Mouse (Mus musculus): ENCODE measurements around the gene Rnf208. TPM values are rescaled to one million over a fixed set of nuclear protein-coding genes. Genes with fewer than 3 reads are reported as not detected.

Gene Rnf208
- polyA plus RNA-seq, 1 experiment = 8.1 TPM

GRCm38 (mm10) chr2:25238106-25238505, 3.9 kb upstream of the Rnf208 start:
- no peak overlapping the region for H3K4me3 ChIP-seq (ENCODE audit: control insufficient read depth, low read depth, low read length)

GRCm38 (mm10) chr2:25239766-25240165, 2.3 kb upstream of the Rnf208 start:
- H3K4me3 ChIP-seq (ENCODE audit: control insufficient read depth, low read depth, low read length) = no peak overlapping the region
- H3K27me3 ChIP-seq (ENCODE audit: control insufficient read depth, insufficient read depth, low read length) = no peaks in the 10 kb centered on the region
- no peak for TF ChIP-seq POLR2A (IDR thresholded peaks at IDR 0.05; ENCODE audit: control insufficient read depth, low read depth, low read length)
- no peak for TF ChIP-seq CTCF (IDR thresholded peaks at IDR 0.05; ENCODE audit: control insufficient read depth, insufficient read depth, insufficient replicate concordance, low read depth, low read length)

More at GRCm38 (mm10) chr2:25238106-25238505, 3.9 kb upstream of the Rnf208 start:
- no peak overlapping the region for H3K27ac ChIP-seq (ENCODE audit: control insufficient read depth, insufficient read depth, low read depth, low read length)
- TF ChIP-seq CTCF (IDR thresholded peaks at IDR 0.05; ENCODE audit: control insufficient read depth, insufficient read depth, insufficient replicate concordance, low read depth, low read length) (no peak), POLR2A (IDR thresholded peaks at IDR 0.05; ENCODE audit: control insufficient read depth, low read depth, low read length) (no peak)
- H3K27me3 ChIP-seq (ENCODE audit: control insufficient read depth, insufficient read depth, low read length) = no peaks in the 10 kb centered on the region
- H3K4me1 ChIP-seq (ENCODE audit: control insufficient read depth, insufficient read depth, low read length) = peaks cover 23% of the 10 kb centered on the region
- H3K36me3 ChIP-seq (ENCODE audit: control insufficient read depth, insufficient read depth, low read length) = no peaks in the 10 kb centered on the region

GRCm38 (mm10) chr2:25240310-25240709, 1.7 kb upstream of the Rnf208 start:
- Histone ChIP-seq H3K4me1 (ENCODE audit: control insufficient read depth, insufficient read depth, low read length) (peaks cover 23% of the 10 kb centered on the region), H3K27ac (ENCODE audit: control insufficient read depth, insufficient read depth, low read depth, low read length) (no peak overlapping the region; the same call in 1 of the 2 replicates), H3K27me3 (ENCODE audit: control insufficient read depth, insufficient read depth, low read length) (no peaks in the 10 kb centered on the region), H3K4me3 (ENCODE audit: control insufficient read depth, low read depth, low read length) (peak overlapping the region; percentile 25), H3K36me3 (ENCODE audit: control insufficient read depth, insufficient read depth, low read length) (no peaks in the 10 kb centered on the region)
- TF ChIP-seq POLR2A (IDR thresholded peaks at IDR 0.05; ENCODE audit: control insufficient read depth, low read depth, low read length) (no peak), CTCF (IDR thresholded peaks at IDR 0.05; ENCODE audit: control insufficient read depth, insufficient read depth, insufficient replicate concordance, low read depth, low read length) (no peak)

More at GRCm38 (mm10) chr2:25239766-25240165, 2.3 kb upstream of the Rnf208 start:
- Histone ChIP-seq H3K4me1 (ENCODE audit: control insufficient read depth, insufficient read depth, low read length) (peaks cover 23% of the 10 kb centered on the region), H3K36me3 (ENCODE audit: control insufficient read depth, insufficient read depth, low read length) (no peaks in the 10 kb centered on the region), H3K27ac (ENCODE audit: control insufficient read depth, insufficient read depth, low read depth, low read length) (no peak overlapping the region)

- Histone ChIP-seq H3K27me3 (ENCODE audit: control insufficient read depth, insufficient read depth, low read length) (no peaks in the 10 kb centered on the region), H3K4me1 (ENCODE audit: control insufficient read depth, insufficient read depth, low read length) (peaks cover 23% of the 10 kb centered on the region), H3K27ac (ENCODE audit: control insufficient read depth, insufficient read depth, low read depth, low read length) (no peak overlapping the region), H3K4me3 (ENCODE audit: control insufficient read depth, low read depth, low read length) (peak overlapping the region; percentile 25), H3K36me3 (ENCODE audit: control insufficient read depth, insufficient read depth, low read length) (no peaks in the 10 kb centered on the region)
- TF ChIP-seq CTCF (IDR thresholded peaks at IDR 0.05; ENCODE audit: control insufficient read depth, insufficient read depth, insufficient replicate concordance, low read depth, low read length) (no peak), POLR2A (IDR thresholded peaks at IDR 0.05; ENCODE audit: control insufficient read depth, low read depth, low read length) (no peak)
Measured at GRCm38 (mm10) chr2:25240723-25241437, 1.2 kb upstream of the Rnf208 start.

- no peaks in the 10 kb centered on the region for H3K27me3 ChIP-seq (ENCODE audit: control insufficient read depth, insufficient read depth, low read length)
- TF ChIP-seq CTCF (IDR thresholded peaks at IDR 0.05; ENCODE audit: control insufficient read depth, insufficient read depth, insufficient replicate concordance, low read depth, low read length) (no peak), POLR2A (IDR thresholded peaks at IDR 0.05; ENCODE audit: control insufficient read depth, low read depth, low read length) (no peak)
- peak overlapping the region; percentile 8; the same call in 1 of the 2 replicates for H3K4me3 ChIP-seq (ENCODE audit: control insufficient read depth, low read depth, low read length)
- peaks cover 23% of the 10 kb centered on the region for H3K4me1 ChIP-seq (ENCODE audit: control insufficient read depth, insufficient read depth, low read length)
- H3K36me3 ChIP-seq (ENCODE audit: control insufficient read depth, insufficient read depth, low read length) = no peaks in the 10 kb centered on the region
- H3K27ac ChIP-seq (ENCODE audit: control insufficient read depth, insufficient read depth, low read depth, low read length) = no peak overlapping the region
Measured at GRCm38 (mm10) chr2:25241438-25241775, 648 bp upstream of the Rnf208 start.

GRCm38 (mm10) chr2:25243342-25243741, 1.3 kb downstream of the Rnf208 start:
- Histone ChIP-seq H3K36me3 (ENCODE audit: control insufficient read depth, insufficient read depth, low read length) (no peaks in the 10 kb centered on the region; the same call in 1 of the 2 replicates), H3K27me3 (ENCODE audit: control insufficient read depth, insufficient read depth, low read length) (no peaks in the 10 kb centered on the region), H3K27ac (ENCODE audit: control insufficient read depth, insufficient read depth, low read depth, low read length) (no peak overlapping the region), H3K4me3 (ENCODE audit: control insufficient read depth, low read depth, low read length) (no peak overlapping the region), H3K4me1 (ENCODE audit: control insufficient read depth, insufficient read depth, low read length) (peaks cover 23% of the 10 kb centered on the region)
- no peak for TF ChIP-seq CTCF (IDR thresholded peaks at IDR 0.05; ENCODE audit: control insufficient read depth, insufficient read depth, insufficient replicate concordance, low read depth, low read length)
- TF ChIP-seq POLR2A (IDR thresholded peaks at IDR 0.05; ENCODE audit: control insufficient read depth, low read depth, low read length) = no peak

- Histone ChIP-seq H3K27ac (ENCODE audit: control insufficient read depth, insufficient read depth, low read depth, low read length) (no peak overlapping the region), H3K36me3 (ENCODE audit: control insufficient read depth, insufficient read depth, low read length) (no peaks in the 10 kb centered on the region; the same call in 1 of the 2 replicates), H3K4me1 (ENCODE audit: control insufficient read depth, insufficient read depth, low read length) (peaks cover 23% of the 10 kb centered on the region), H3K27me3 (ENCODE audit: control insufficient read depth, insufficient read depth, low read length) (no peaks in the 10 kb centered on the region), H3K4me3 (ENCODE audit: control insufficient read depth, low read depth, low read length) (no peak overlapping the region)
- TF ChIP-seq CTCF (IDR thresholded peaks at IDR 0.05; ENCODE audit: control insufficient read depth, insufficient read depth, insufficient replicate concordance, low read depth, low read length) (no peak), POLR2A (IDR thresholded peaks at IDR 0.05; ENCODE audit: control insufficient read depth, low read depth, low read length) (no peak)
Measured at GRCm38 (mm10) chr2:25244144-25244543, 2.1 kb downstream of the Rnf208 start.

Measured in testis, adult 2 months (tissue).